Mouse (Mus musculus) kidney, postnatal 14 days (tissue): Measurements from ENCODE around the gene Olfr853.

ENCODE experiments used
- DNase-seq: peaks from one replicate; pipeline ENCODE4 v3.0.0; 2022; ENCODE audit warnings: mixed read lengths

Gene Olfr853

GRCm38 (mm10) chr9:19540976-19541375, at the start of gene Olfr853:
Olfr853 (minus strand) TSS chr9:19541076.
- DNase-seq: no peak

GRCm38 (mm10) chr9:19582317-19582716, 41.4 kb upstream of the Olfr853 start, which contains the start of gene Olfr855:
Olfr855 (plus strand) TSS chr9:19582617.
- no peak for DNase-seq

GRCm38 (mm10) chr9:19567282-19567681, 26.4 kb upstream of the Olfr853 start, which contains the start of gene Olfr854:
Olfr854 (minus strand) TSS chr9:19567382.
- no peak for DNase-seq

- no peak for DNase-seq
Observed at GRCm38 (mm10) chr9:19492995-19493394, 47.9 kb downstream of the Olfr853 start, which contains the start of gene Olfr851. Olfr851 (plus strand) TSS chr9:19493295.
